Mouse (Mus musculus) small intestine, adult 2 months (tissue): ENCODE data around the gene Mrgprd. TPM values are rescaled to one million over a fixed set of nuclear protein-coding genes. Genes with fewer than 3 reads are reported as not detected.

Experiments used
- H3K27ac ChIP-seq: fragments of 200-500 bp; 2 replicates; pipeline ENCODE4 v1.5.1; 2012; ENCODE audit warnings: low read depth, low read length, control low read depth, inconsistent platforms; ENCODE audit not compliant: insufficient read depth
- H3K27me3 ChIP-seq: fragments of 200-500 bp; 2 replicates; pipeline ENCODE4 v1.6.1; 2012; ENCODE audit warnings: mild to moderate bottlenecking, moderate library complexity, low read length, inconsistent platforms; ENCODE audit not compliant: control insufficient read depth, insufficient read depth
- H3K36me3 ChIP-seq: fragments of 200-500 bp; 2 replicates; pipeline ENCODE4 v1.6.1; 2012; ENCODE audit warnings: mild to moderate bottlenecking, low read length, control low read depth, inconsistent platforms; ENCODE audit not compliant: control insufficient read depth, insufficient read depth
- H3K4me1 ChIP-seq: fragments of 200-500 bp; 2 replicates; pipeline ENCODE4 v1.6.1; 2012; ENCODE audit warnings: low read length, inconsistent platforms, mixed read lengths; ENCODE audit not compliant: control insufficient read depth, insufficient read depth, insufficient read length
- H3K4me3 ChIP-seq: fragments of 200-500 bp; 2 replicates; pipeline ENCODE4 v1.5.1; 2012; ENCODE audit warnings: low read depth, mild to moderate bottlenecking, control low read depth, inconsistent platforms, low read length, moderate library complexity
- CTCF ChIP-seq: fragments of 200-500 bp; IDR thresholded peaks from 2 replicates; pipeline ENCODE4 v1.5.1; 2012; ENCODE audit warnings: low read depth, mild to moderate bottlenecking, control low read depth, inconsistent platforms, low read length, moderate library complexity, mixed read lengths; ENCODE audit not compliant: insufficient replicate concordance, insufficient read length; ENCODE audit errors: extremely low read depth
- POLR2A ChIP-seq: fragments of 200-500 bp; IDR thresholded peaks from 2 replicates; pipeline ENCODE4 v1.6.1; 2012; ENCODE audit warnings: low read depth, mild to moderate bottlenecking, control low read depth, inconsistent platforms, low read length, moderate library complexity
- WGBS: fragments of 180-500 bp; shearing (Covaris S2); methylation state at CpG from one replicate; pipeline ENCODE4 v1.1.7; 2018; 5-methylcytosine and 5-hydroxymethylcytosine counted together
- polyA plus RNA-seq: library from polyadenylated mRNA; depleted of rRNA; stranded (reverse); fragments of >200 nt; gene quantifications from 2 replicates; pipeline ENCODE4 v1.2.3, GENCODE M21; 2012

Gene Mrgprd
- polyA plus RNA-seq, 1 experiment, result not detected

DNA sequence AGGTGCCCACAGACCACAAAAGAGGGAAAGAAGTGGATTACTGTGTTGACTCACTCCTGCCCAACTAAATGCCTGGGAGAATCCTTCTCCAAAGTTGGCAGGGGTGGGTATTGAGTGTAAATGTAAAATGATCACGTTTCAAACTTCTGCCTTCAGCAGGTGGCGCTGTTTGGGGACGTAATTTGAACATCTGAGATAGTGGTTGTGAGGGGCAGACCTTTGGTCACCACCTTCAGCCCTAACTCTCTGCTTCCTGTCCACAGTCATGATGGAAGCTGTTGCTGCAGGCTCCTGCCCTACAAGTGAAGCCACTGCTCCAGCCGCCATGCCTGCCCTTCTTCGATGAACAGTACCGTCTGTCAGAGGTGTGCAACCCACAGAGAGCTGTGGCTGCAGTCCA is 20.8 kb upstream of the Mrgprd start:
- Histone ChIP-seq H3K27me3 (no peaks in the 10 kb centered on the region), H3K27ac (no peak overlapping the region), H3K4me1 (peaks cover 2% of the 10 kb centered on the region; the same call in 1 of the 2 replicates), H3K36me3 (no peaks in the 10 kb centered on the region), H3K4me3 (no peak overlapping the region)
- no peak for TF ChIP-seq POLR2A
- no peak for TF ChIP-seq CTCF
- 44% methylated on average over 6 of the region's 6 CpGs for WGBS

GRCm38 (mm10) chr7:145298666-145299490 is 15.8 kb upstream of the Mrgprd start:
- WGBS, result 64% methylated on average over 3 of the region's 3 CpGs
- TF ChIP-seq CTCF, result no peak
- TF ChIP-seq POLR2A, result no peak
- Histone ChIP-seq H3K36me3 (no peaks in the 10 kb centered on the region), H3K4me1 (peaks cover 3% of the 10 kb centered on the region; the same call in 1 of the 2 replicates), H3K27ac (peak overlapping the region; percentile 70), H3K4me3 (no peak overlapping the region), H3K27me3 (no peaks in the 10 kb centered on the region)

- Histone ChIP-seq H3K27me3 (no peaks in the 10 kb centered on the region), H3K27ac (peak overlapping the region; percentile 54), H3K36me3 (no peaks in the 10 kb centered on the region), H3K4me1 (peaks cover 3% of the 10 kb centered on the region; the same call in 1 of the 2 replicates), H3K4me3 (no peak overlapping the region)
- WGBS, result 54% methylated on average over 7 of the region's 7 CpGs
- TF ChIP-seq CTCF (no peak), POLR2A (no peak)
Observed at GRCm38 (mm10) chr7:145299562-145300320, 14.9 kb upstream of the Mrgprd start.

DNA sequence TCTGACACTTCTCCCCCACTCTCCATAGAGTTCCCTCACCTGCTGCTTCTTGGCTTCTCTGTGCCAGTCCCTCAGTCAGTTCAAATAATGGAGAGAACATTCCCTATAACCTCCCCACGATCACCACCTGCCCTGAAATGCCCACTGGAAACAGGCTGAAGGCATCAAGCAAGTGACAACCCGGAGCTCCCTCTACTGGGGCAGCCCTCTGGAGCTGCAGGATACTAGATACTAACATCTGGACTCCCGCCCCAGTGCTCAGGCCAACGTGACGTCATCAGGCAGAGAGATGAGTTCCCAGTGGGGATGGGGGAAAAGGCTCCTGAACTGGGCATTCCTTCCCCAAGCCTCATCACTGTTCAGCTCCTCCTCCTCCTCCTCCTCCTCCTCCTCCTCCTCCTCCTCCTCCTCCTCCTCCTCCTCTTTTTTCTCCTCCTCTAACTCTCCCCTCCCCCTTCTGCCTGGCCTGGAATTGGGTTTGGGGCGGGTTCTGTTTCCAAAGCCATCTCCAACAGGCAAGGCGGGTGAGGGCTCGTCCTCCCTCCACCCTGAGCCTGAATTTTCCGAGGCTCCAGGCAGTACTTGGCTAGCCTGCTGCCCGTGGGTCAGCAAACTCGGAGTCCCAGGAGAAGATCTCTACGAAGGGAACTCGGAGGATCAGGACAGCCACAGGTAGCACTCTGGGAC is 14.2 kb upstream of the Mrgprd start, which contains the start of gene Mrgprf:
Gene Mrgprf, plus strand, starts transcription at position 508 of the 687 bp plus-strand sequence.
- 52% methylated on average over 13 of the region's 13 CpGs for WGBS
- Histone ChIP-seq H3K4me3 (peak within 1 kb of the TSS; percentile 53), H3K4me1 (peaks cover 3% of the 10 kb centered on the region; the same call in 1 of the 2 replicates), H3K36me3 (no peaks in the 10 kb centered on the region), H3K27ac (peak within 1 kb of the TSS; percentile 89), H3K27me3 (no peaks in the 10 kb centered on the region)
- no peak for TF ChIP-seq POLR2A
- no peak for TF ChIP-seq CTCF

- H3K27ac ChIP-seq, result peak overlapping the region; percentile 89
- peak overlapping the region; percentile 53 for H3K4me3 ChIP-seq
- no peak for TF ChIP-seq CTCF
- no peak for TF ChIP-seq POLR2A
- H3K36me3 ChIP-seq, result no peaks in the 10 kb centered on the region
- H3K27me3 ChIP-seq, result no peaks in the 10 kb centered on the region
- peaks cover 3% of the 10 kb centered on the region; the same call in 1 of the 2 replicates for H3K4me1 ChIP-seq
Observed at GRCm38 (mm10) chr7:145301008-145301340, 13.7 kb upstream of the Mrgprd start.

DNA sequence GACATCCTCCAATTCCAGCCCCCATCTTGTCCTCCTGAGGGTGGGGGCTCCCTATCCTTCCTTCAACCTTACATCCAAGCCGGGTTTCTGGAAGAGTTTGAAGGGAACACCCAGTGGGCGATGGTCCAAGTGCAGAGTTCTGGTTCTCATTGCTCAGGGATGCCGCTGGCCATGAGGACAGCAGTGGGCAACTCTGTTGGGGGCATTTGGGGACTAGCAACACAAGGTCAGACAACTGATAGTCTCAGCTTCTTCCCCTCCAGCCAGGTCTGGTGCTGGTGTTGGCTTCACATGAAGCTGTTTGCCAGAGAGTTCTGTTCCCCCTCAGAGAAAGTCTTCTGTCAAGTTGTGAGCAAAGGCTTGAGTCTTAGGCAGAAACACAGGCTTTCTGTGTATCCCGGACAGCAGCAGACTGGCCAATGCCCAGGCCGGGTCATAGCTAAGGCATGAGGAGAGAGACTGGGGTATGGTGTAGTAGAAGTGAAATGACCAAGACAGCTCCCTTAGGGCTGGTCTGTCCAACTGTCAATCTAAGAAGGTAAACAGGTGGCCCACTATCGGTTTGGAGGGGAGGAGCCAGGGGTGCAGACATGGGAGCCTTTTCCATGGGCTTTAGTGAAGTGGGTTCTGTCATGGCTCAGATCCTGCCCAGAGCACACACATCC is 13.2 kb upstream of the Mrgprd start:
- TF ChIP-seq POLR2A (no peak), CTCF (no peak)
- no peaks in the 10 kb centered on the region for H3K36me3 ChIP-seq
- H3K27ac ChIP-seq, result peak overlapping the region; percentile 89
- 75% methylated on average over 6 of the region's 6 CpGs for WGBS
- peak overlapping the region; percentile 53 for H3K4me3 ChIP-seq
- no peaks in the 10 kb centered on the region for H3K27me3 ChIP-seq
- H3K4me1 ChIP-seq, result peaks cover 3% of the 10 kb centered on the region; the same call in 1 of the 2 replicates
